Mouse (Mus musculus) testis, postnatal 10 days (tissue): ENCODE data around the gene Bsdc1.

Experiments
- DNase-seq: peaks from one replicate; pipeline ENCODE4 v3.0.0; 2021; ENCODE audit warnings: low spot score

Bsdc1 gene

DNA sequence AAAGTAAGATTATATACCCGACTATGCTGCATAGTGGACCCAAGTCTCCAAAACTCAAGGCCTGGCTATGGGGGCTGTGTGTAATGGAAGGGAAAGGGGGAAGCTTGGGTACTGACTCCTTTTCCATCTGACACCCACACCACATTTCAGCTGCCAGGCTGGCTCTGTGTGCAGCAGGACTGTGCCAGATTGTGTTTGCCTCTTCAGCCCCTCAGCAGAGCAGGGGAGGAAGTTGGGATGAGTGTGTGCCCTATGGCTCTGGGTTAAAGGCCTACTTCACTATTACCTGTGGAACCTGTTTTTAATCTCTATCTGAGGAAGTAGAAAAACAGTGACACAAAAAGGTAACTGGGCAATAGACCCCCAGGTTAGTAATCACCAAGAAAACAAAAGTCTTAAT, 19.7 kb downstream of the Bsdc1 start:
- no peak for DNase-seq

DNA sequence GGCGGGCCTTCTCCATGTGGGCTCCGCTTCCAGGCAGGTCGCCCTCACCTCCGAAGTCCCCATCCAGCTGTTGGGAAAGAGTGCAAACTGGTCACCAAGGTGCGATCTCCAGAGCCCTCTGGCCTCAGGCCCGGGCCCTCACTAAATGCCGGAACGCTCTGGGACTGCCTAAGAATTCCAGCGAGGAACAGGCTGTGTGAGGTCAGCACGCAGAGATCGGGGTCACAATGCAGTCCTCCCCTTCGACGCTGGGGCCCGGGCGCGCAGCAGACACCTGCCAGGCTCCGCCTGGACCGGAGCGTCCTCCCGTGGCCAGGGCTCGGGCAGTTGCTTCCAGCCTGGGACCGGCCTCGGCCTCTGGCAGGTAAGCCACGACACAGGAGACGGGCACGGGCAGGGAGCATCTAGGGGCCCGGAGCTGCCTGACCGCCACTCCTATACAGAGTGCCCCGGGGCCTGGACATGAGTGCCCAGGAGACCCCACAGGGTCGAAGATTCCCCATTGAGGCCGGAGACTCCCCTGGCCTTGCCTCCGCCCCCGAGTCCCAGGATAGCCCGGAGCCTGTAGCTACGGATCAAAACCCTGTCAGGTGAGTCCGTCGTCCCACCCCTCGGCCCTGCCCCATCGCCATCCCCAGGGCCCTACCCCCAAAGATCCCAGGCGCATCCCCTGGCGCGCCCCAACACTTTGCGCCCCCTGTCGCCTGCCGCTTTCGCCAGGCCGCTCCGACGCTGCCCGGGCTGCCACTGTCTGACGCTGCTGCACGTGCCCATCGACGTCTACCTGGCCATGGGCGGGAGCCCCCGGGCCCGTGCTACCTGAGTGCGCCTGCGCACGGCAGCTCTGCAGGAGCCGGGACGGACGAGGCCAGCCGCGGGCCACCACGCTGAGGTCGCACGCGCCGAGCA, 29.8 kb downstream of the Bsdc1 start, which contains the start of the genes Tssk3 and Fam229a:
Tssk3 (minus strand) TSS at position 51 of the 909 bp plus-strand sequence.
Fam229a (plus strand) TSS at position 219 of the 909 bp plus-strand sequence.
- DNase-seq: peak; percentile 70

DNA sequence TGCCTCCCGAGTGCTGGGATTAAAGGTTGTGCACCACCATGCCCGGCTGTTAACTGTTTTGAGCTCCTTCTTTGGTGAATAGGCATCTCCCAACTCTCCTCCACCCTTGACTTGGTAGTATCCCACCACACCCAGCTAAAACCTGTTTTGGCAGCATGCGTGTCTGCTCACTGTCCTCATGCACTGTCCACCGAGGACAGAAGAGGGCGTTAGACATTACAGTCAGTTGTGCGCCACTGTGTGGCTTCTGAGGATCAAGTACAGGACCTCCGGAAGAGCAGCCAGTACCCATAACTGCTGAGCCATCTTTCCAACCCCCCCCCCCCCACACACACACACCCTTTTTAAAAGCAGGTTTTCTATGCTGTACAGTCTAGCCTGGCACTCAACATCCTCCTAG, 33.3 kb downstream of the Bsdc1 start:
- DNase-seq: no peak

DNA sequence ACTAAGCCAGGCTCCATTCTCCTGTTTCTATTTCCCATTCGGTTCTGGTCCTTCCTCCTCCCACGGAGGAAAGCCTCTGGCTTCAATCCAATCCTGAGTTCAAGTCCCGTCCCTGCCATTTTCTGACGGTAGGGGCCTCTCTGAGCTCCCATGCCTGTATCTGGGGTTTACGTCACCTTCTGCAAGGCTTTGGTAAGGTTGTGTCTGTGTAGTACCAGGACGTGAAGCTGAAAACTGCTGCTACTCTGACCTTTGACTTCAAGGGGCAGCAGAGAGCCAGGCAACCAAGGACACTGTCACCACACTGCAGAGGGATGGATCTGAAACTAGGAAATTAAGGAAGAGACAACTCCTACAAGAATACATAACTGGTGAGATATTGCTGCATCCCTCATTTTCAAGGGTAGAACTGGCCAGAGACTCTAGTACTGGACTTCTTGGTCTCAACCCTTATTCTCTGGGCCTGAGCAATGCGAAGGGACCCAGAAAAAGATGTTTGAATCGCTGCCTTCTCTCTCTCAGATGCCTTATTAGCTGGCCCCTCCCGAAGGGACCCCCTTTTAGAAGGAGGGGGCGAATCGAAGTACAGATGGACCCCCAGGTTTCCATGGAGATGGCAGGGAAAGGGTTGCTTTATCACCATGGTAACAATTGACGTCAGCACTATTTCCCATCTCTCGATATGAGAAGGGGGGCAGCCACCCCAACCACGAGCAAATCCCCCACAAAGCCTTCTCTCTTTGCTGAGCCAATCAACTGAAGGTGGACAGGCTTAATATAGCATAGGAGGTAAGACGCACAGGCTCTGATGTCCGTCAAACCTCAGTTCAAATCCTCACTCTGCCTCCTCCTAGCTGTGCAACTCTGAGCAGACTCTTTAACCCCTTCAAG, 34.5 kb downstream of the Bsdc1 start:
- no peak for DNase-seq

DNA sequence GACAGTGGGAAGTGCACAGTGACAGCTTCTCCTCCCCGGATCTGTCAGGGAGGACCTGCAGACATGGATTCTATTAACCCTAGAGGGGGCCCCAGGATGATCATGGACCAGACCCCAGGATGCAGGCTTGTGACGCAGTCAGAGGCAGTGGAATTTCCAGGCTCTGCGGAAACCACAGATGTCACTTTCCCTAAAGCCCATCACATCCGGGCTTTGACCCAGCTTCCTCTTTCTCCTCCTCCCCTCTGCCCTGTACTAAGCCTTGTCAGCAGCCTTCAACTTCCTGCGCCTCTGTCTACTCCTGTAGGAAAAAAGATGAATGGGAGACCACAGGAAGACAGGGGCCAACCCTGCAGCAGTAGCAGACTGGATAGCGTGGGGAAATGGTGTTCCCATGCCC, 35.2 kb downstream of the Bsdc1 start:
- DNase-seq: no peak

DNA sequence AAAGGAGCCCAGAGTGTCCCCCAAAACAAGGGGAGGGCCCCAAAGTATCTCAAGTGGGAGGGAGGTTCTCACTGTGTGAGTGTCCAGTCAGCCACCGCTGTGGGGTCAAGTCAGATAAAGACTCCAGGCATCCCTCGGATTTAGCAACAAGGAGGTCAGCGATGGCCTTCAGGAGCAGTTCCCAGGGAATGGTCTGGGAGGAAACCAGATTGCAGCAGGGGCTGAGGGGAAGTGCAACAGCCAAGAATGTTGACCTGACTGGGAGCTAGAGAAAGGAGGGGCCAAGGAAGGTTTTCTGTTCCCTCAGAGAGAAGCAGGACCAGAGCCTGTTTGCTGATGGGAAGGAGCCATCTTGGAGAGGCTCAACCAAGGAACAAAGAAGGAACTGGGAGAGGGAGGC, 37.6 kb downstream of the Bsdc1 start:
- DNase-seq: peak; percentile 55

DNA sequence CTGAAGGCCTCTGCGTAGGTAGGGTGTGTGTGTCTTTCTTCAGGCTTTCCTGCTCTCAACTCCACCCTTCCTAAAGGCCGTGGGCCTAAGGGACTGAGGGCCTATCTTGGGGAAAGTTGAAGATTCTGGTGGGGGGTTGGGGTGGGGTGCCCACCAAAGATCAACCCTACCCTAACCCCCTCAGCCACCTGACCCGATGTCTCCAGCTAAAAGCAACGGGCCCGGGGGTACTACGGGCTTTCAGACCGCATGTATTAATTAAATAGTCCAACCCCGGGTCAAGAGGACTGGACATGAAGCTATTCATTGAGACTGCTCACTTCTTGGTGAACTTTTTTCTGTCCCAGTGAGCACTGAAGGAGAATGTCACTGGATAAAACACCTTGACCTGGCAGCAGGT, 38.6 kb downstream of the Bsdc1 start:
- no peak for DNase-seq

DNA sequence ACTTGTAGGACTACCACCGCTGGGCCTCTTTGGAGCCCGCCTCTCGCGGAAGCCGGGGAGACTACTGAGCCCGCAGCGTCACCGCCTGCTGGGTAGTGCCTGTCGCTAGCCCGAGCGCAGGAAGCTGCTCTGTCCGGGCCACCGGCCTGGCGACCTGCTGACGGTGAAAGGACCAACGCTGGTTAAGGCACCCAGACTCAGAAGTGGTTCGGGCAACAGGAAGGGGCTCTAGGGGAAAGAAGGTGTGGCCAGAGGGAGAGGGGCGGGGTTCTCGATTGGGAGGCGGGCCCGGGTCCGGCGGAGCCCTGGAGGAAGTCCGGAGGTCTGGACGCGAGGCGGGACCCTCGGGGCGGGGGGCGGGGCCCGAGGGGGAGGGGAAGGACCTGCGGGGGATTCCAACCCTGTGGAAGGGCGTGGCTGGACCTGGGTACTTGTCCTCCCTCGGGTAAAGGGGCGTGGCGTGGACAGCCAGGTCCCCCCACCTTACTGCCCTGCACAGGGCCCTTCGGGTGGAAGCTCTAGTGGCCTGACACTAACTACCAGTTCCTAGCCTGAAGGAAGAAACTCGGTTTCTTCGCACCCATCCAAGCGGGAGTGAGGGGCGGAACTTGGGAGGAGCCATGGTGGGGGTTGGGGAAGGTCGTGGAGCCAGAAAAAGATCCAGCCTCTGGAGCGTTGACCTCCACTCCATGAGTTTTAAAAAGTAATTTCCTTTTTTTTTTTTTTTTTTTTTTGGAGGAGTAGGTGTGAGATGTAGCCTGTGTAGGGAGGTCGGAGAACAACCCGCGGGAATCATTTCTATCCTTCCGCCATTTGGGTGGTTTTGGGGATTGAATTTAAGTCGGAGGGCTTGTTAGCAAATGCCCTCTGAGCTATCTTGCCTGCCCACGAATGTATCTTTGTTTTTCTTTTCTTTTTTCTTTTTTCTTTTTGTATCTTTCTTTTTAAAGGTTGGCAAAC, 39.5 kb downstream of the Bsdc1 start:
- DNase-seq: peak; percentile 94

DNA sequence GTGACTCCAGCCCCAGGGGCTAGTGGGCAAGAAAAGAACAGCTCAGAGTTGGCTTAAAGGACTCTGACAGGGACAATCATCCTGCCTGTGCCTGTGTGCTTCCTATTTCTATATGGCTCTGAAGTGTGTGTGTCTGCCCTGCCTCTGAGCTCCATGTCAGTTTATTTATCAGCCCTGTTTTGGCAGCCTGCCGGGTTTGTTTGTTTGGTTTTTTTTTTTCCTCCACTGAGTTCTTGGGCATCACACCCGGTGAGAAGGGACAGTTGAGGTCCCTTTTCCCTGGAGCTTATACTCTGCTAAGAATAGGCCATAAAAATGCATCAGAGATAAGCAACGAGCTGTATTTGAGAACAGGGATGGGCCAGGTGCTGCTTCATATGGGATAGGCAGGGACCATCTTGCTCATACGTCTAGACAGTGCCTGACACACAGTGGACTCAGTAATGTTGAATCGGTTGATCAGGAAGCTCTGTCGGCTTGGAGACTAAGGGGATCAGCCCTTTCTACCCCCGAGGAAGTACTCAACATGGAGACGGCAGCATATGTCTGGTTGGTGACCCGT, 41.0 kb downstream of the Bsdc1 start:
- peak; percentile 58 for DNase-seq

DNA sequence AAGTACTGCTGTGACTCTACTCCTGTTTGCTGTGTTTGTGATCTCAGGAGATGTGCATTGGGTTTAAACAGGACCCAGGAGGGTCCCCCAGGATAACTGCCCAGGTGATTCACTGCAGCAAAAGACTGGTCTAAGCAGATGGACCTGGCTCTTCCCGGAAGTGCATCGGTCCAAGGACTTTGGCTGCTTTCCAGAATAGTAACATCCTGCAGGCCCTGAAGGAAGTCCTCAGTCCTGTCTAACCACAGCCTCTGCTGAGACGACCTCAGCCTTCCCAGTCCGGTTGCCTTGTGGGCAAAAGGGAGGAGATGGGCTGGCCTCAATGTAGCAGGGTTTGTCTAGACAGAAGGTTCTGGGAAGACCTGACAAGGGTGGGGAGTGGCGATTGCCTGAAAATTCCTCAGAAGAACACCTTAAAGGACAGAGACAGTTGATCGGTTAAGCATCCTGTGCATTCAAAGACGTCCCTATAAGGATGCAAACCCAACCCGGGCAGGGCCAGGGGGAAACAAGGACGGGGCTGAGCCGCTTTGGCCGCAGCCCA, 41.6 kb downstream of the Bsdc1 start:
- DNase-seq: no peak

DNA sequence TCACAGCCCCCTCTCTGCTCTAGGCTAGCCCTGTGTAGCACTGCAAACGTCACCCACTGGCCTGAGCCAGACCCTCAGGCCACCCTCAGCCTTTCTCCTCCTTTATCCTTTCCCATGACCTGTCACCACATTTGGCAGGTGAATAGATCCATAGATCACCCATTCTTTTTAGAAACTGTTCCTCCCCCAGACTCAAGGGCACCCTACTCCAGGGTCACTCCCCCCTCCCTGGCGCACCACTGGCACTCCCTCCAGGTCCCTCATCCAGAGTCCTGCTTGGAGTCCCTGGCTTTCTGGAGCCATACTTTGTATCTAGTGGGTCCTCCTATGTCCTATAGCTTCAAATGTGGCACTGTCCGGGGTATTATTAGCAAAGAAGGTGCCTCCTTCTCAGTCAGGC, 44.1 kb downstream of the Bsdc1 start:
- no peak for DNase-seq

DNA sequence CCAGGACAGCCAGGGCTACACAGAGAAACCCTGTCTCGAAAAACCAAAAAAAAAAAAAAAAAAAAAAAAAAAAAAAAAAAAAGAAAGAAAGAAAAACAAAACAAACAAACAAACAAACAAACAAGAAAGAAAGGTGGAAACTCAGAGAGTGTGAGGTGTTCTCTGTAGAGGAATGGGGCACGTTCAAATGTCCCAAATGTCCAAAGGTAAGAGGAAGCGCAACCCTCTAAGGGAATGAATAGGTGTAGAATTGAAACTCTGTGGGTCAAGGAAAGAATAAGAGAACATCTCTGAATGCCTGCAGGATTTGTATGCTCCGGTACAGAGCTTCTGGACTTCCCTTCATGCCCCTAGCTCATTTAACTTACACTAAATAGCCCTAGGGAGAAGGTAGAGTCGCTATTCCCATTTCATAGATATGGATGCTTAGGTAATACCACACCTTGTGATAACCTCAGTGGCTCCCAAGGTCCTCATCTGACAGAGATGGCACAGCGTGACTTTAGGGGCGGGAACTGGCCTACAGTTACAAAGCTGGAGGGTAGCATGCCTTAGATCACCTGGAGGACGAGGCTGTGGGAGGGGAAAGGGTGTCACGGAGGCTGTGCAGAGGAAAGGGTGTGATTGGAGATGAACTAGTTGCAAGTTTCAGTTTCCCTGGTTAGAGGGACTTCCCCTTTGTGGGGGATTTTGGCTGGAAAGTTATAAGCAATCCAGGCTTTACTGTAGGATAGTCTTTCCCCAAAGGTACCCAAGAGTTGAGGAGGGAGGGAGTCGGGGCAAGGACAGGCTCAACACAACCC, 46.3 kb downstream of the Bsdc1 start:
- DNase-seq: no peak

DNA sequence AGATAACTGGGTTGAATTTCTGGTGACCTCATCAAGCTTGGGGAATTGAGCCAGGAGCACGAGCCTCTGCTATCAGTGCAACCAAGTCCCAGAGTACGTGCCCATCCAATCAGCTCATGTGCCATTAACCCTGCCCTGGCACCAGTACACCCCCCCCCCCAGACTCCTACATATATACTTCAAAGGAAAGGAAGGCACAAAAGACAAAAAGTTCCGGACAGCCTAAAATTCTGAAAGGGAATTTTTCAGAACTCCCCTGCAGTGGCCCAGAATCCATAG, 46.8 kb downstream of the Bsdc1 start:
- peak; percentile 45 for DNase-seq

DNA sequence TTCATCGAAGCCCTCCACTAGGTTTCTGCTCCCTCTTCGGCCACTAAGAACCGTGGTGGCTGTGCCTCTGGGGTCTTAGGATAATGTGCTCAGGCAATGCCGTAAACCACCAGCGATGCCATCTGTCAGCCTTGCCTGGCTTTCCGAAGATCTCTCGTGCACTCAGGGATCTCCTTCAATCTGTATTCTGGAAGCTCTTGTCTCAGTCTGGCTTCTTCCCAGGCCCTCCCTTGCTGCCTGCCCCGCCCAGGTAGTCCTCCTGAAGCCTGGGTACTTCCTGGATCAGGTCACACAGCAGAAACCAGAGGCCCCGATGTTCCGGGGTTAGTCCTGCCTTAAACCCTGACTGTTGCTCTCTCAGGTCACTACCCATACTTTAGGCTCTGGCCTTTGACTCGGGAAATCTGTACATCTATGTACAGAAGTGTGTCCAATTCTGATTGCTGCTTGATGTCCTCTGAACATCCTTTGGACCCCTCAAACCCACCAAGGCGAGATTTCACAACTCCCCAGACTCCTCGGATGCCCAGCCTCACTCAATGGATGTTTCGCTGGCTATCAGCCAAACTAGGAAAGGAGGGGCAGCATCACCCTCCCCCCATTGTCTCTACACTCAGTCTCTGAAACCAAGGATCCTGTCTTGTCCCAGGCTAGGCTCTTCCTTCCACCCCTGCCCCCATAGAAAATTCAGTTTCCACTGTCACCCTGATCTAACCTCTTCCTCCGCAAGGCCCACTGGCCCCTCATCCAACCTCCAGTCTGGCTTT, 47.6 kb downstream of the Bsdc1 start:
- DNase-seq: peak; percentile 62

DNA sequence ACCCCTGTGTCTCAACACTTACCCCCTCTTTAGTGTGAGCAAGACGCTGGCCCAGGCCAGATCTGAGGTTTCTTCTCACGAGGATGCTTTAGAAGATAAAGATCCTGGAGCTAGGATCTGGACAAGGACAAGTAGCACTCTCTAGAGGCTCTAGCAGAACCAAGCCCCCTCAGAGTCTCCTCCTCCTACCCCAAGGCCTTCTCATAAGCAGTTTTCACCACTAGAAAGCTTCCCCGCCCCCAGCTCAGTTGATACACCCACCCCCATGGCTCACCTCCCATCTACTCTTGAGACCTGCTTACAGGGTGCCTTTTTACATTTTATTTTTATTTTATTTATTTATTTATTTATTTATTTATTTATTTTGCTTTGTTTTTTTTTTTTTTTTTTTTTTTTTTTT, 48.3 kb downstream of the Bsdc1 start:
- DNase-seq: peak; percentile 47

DNA sequence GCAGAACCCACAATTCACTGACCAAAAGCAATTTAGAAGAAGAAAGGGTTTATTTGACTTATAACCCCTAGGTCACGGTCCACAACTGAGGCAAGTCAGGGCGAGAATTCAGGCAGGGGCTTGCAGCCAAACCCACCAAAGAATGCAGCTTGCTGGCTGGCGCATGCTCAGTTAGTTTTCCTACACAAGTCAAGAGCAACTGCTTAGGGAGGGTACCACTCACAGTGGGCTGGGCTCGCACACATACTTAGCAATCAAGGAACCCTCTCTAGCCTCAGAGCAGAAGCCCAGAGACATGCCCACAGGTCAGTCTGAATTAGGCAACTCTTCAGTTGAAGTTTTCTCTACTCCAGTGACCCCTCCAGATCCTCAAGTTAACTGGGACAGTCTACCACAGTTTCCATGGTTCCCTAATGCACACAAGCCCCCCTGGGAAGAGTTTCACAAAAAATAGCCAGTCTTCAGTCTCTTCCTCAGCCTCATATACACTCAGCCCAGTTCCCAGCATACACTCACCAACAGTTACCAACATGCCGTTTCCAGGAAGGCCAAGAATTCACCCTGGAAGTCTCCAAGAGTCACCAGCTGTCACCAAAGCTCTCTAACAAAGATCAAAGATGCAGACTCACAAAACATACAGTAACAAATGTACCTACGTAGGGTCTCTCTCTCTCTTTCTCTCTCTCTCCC, 49.5 kb downstream of the Bsdc1 start:
- no peak for DNase-seq

DNA sequence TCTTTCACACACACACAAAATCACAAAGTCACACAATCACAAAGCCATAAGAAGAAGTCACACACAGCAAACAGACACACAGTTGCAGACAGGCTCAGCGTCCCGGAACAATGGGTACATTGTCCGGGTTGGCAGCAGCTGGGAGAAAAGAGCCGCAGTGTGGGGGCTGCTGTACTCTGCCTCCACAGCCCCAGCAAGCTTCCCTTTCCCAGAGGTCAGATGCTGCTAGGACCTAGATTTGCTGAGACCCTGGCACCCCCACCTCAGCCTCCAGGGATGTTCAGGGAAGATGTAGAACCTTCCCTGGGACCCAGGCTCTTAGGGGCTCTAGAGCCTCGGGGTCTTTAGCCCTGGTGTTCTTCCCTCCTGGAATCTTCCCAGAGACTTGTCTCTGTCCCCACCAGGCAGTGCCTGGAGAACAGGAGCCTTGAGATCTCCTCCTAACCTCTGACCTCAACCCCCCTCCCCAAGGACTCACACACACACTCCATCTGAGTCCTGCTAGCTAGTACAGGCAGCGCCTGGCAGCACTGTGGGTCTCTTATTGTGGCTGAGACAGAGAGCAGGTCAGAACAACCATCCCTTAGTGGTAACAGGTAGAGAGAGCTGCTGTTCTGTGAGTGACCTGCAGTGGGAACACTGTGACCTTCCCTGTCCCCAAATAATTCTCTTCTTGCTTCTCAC, 50.2 kb downstream of the Bsdc1 start:
- peak; percentile 51 for DNase-seq

DNA sequence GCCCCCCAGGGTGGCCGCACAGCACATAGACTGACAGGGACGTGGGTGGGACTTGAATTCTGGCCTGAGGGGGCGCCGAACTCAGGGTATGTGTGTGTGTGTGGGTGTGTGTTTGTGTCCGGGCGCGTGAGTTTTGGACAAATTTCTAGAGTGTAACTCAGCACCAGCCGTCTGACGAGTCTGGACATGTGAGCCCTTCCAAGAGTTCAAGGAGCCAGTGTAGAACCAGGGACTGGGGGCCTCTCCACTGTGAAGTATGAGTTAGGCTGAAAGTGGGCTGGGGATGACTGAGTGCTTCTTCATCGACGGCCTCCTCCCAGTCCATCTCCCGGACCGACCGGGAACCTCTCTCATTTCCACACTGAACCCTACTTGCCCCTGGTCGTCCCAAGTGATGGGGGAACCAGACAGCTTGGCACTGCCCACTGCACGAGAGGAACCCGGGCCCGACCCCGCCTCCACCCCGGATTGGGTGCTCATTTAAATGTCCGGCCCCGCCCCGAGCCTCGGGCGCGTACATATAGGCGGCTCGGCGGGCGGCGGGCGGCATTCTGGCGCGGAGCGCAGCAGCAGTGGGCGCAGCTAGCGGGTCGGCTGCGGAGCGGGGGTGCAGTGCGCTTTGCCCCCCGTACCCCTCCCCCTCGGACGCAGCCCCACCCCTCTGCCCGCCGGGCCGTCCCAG, 51.8 kb downstream of the Bsdc1 start, which contains the start of gene Marcksl1:
Marcksl1 (plus strand) TSS at position 496 of the 682 bp plus-strand sequence.
- peak; percentile 97 for DNase-seq
